Mouse (Mus musculus) G1E (cell line): ENCODE measurements around the gene Ncor2. TPM values are rescaled to one million over a fixed set of nuclear protein-coding genes. Genes with fewer than 3 reads are reported as not detected.
A peak's percentile ranks its signal among the peaks of the same experiment; 100 is the strongest.

Experiments used
- ATAC-seq: 2 replicates; pipeline ENCODE4 v1.8.0; 2016; ENCODE audit warnings: mild to moderate bottlenecking; ENCODE audit not compliant: insufficient number of reproducible peaks, poor library complexity, low FRiP score, severe bottlenecking; ENCODE audit errors: extremely low read depth
- DNase-seq: peaks from one replicate; pipeline ENCODE4 v3.0.0; 2012; ENCODE audit warnings: low spot score
- H3K27me3 ChIP-seq: 2 replicates; pipeline ENCODE4 v1.6.1; 2012; ENCODE audit warnings: mild to moderate bottlenecking, low read length, inconsistent platforms; ENCODE audit not compliant: insufficient read depth
- H3K36me3 ChIP-seq: replicated peaks from 2 replicates; pipeline ENCODE3; 2012; ENCODE audit warnings: mild to moderate bottlenecking, inconsistent platforms
- H3K4me1 ChIP-seq: 2 replicates; pipeline ENCODE4 v1.6.1; 2012; ENCODE audit warnings: low read depth, low read length, inconsistent platforms, mixed read lengths; ENCODE audit not compliant: insufficient read depth
- H3K4me3 ChIP-seq: 2 replicates; pipeline ENCODE4 v1.5.1; 2012; ENCODE audit warnings: low read depth, mild to moderate bottlenecking, inconsistent platforms, low read length, moderate library complexity, mixed read lengths
- H3K9me3 ChIP-seq: replicated peaks from 2 replicates; pipeline ENCODE4 v1.6.1; 2012; ENCODE audit warnings: inconsistent platforms
- CTCF ChIP-seq: IDR thresholded peaks from 2 replicates; pipeline ENCODE4 v1.5.1; 2012; ENCODE audit warnings: low read depth, low read length, inconsistent platforms, mixed read lengths
- GATA1 ChIP-seq: IDR thresholded peaks from 2 replicates; pipeline ENCODE4 v1.6.1; 2012; ENCODE audit warnings: borderline replicate concordance, low read length, inconsistent platforms, mixed read lengths
- GATA2 ChIP-seq: IDR thresholded peaks from 2 replicates; pipeline ENCODE4 v1.6.1; 2012; ENCODE audit warnings: low read depth, low read length, inconsistent platforms, borderline replicate concordance
- POLR2AphosphoS5 ChIP-seq: IDR thresholded peaks from 2 replicates; pipeline ENCODE4 v1.6.1; 2012; ENCODE audit warnings: low read depth, low read length, inconsistent platforms; ENCODE audit not compliant: insufficient replicate concordance
- TAL1 ChIP-seq: conservative IDR thresholded peaks from 2 replicates; pipeline ENCODE4 v1.6.1; 2012; ENCODE audit warnings: low read depth, low read length, inconsistent platforms, mixed read lengths
- polyA plus RNA-seq: library from polyadenylated mRNA; stranded (reverse); fragments of >175 nt; gene quantifications from 2 replicates; pipeline ENCODE4 v1.2.3, GENCODE M21; 2012
- total RNA-seq, 2 experiments: library from RNA; stranded (forward) in 1 of 2; stranded (reverse) in 1 of 2; fragments of 200-1000 nt in 1 of 2; fragments of >200 nt in 1 of 2; fragmentation: Nextera tagmentation in 1 of 2; gene quantifications; 2 replicates each; pipeline ENCODE4 v1.2.3; 2014 to 2017

The Ncor2 gene
- total and polyA plus RNA-seq, 3 experiments: 0.09 TPM; not detected in 2

DNA sequence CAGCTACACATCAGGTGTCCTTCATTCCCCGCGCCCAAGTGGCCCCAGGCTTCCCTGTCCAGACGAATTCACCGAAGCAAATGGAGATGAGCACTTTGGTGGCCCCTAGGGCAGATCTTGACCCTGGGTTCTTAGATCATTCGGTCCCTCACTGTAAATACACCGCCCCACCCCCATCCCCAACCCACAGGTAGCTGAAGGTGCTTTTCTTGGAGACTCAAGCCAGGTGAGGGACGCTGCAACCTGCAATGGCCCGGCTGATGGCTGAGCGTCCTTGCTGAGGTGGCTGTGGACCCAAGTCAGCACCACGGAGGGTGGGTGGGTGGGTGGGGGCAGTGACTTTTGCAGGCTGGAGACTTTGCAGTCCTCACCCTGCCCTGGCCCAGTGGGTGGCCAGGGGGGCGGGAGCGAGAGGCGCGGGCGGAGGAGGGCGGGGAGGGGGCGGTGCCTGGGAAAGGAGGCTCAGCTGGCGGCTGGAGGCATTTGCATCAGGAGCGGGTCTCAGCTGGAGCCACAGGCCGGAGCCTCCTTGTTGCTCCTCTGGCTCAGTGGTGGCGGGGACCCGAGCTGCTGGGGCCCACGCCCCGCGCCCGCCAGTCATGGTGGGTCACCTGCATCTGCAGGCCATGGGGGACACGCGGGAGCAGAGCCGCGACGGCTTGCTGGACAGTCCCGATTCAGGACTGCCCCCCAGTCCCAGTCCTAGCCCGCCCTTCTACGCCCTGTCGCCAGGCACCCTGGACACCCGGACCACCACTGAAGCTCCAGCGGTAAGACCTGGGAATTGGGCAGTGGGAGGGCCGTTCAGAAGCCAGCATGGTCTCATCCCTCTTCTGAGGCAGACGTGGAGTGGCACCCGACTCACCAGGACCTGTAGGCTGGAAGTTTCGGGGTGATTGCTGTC is 175.8 kb downstream of the Ncor2 start, which contains the start of gene Rflna:
Gene Rflna (plus strand): TSS at position 253 of the 904 bp plus-strand sequence.
- Histone ChIP-seq H3K9me3 (peaks cover 90% of the 10 kb centered on the region), H3K27me3 (no peaks in the 10 kb centered on the region), H3K36me3 (no peaks in the 10 kb centered on the region), H3K4me1 (no peaks in the 10 kb centered on the region), H3K4me3 (peak within 1 kb of the TSS; percentile 13; the same call in 1 of the 2 replicates)
- TF ChIP-seq CTCF: no peak
- ATAC-seq (no peak), DNase-seq (no peak)

DNA sequence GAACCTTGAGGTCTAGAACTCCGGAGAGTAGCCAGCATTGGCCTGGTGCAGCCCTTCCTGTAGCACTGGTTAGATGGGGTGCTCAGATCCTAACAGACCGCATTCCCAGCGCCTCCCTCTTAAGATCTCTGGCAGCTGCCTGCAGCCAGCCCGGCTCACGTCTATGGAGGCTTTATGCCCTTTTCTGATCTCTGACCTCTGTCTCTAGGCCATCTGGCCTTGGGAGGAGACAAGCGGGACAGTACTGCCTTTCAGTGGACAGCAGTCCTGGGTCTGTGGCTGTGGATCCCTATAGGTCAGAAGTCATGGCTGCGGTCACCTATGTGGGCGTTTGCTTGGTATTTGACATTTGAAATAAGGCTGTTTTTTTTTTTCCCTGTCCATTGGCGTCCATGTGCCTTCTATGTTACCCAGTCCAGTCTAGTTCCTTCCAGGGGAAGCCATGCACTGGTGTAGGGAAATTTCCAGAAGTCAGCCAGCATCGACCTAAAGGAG is 178.2 kb downstream of the Ncor2 start:
- no peaks in the 10 kb centered on the region for H3K36me3 ChIP-seq
- DNase-seq: no peak
- H3K4me1 ChIP-seq: no peaks in the 10 kb centered on the region
- no peak overlapping the region for H3K4me3 ChIP-seq
- H3K9me3 ChIP-seq: peaks cover 83% of the 10 kb centered on the region
- H3K27me3 ChIP-seq: no peaks in the 10 kb centered on the region
- TF ChIP-seq GATA2 (no peak), GATA1 (no peak), TAL1 (no peak)
- ATAC-seq: no peak

DNA sequence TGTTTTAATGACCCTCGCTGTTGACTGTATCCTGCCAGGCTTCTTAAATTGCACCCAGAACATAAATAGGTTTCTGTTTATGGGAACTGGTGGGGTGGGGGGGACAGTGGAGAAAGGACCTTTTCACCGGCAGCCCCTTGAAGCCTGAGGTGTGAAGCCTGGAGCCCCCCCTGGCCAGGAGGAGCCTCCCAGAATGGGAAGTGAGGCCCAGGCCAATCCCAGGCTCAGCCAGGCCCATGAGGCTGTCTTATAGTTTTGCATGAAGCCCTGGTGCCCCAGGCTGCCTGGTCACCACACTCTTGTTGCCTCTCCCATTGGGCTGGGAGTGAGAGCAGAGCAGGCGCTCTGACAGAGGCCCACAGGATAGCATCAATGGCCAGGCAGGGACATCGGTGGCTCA is 181.1 kb downstream of the Ncor2 start:
- DNase-seq (no peak), ATAC-seq (no peak)
- no peaks in the 10 kb centered on the region for H3K27me3 ChIP-seq
- no peaks in the 10 kb centered on the region for H3K36me3 ChIP-seq
- TF ChIP-seq TAL1 (no peak), GATA2 (no peak), GATA1 (no peak), POLR2AphosphoS5 (no peak), CTCF (no peak)
- 0 out of 2 replicates have a peak overlapping the region, but pooled peaks have one; percentile 3 for H3K4me3 ChIP-seq
- peaks cover 80% of the 10 kb centered on the region for H3K9me3 ChIP-seq
- H3K4me1 ChIP-seq: no peaks in the 10 kb centered on the region

DNA sequence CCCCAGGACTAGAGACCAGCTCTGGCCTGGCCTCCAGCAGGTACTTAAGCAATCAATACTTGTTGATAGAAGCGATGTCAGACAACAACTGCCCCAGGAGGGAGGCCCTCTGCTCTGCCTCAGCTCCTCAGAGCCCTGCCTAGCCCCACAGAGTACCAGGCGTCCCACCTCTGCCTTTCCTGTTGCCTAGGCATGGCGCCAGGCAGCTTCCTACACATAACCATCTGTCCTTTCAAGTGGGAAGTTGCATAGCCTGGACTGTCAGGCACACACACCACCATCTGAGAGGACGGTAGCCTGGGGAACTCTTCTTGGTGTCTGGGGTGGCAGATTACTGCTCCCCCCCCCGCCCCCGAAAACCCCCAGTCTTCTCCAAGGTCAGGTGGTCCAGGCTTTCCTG is 182.2 kb downstream of the Ncor2 start:
- no peak overlapping the region for H3K4me3 ChIP-seq
- no peak for ATAC-seq
- no peaks in the 10 kb centered on the region for H3K27me3 ChIP-seq
- H3K4me1 ChIP-seq: no peaks in the 10 kb centered on the region
- TF ChIP-seq POLR2AphosphoS5 (no peak), CTCF (no peak), GATA2 (no peak), GATA1 (no peak), TAL1 (no peak)
- H3K9me3 ChIP-seq: peaks cover 79% of the 10 kb centered on the region
- no peak for DNase-seq
- H3K36me3 ChIP-seq: no peaks in the 10 kb centered on the region

DNA sequence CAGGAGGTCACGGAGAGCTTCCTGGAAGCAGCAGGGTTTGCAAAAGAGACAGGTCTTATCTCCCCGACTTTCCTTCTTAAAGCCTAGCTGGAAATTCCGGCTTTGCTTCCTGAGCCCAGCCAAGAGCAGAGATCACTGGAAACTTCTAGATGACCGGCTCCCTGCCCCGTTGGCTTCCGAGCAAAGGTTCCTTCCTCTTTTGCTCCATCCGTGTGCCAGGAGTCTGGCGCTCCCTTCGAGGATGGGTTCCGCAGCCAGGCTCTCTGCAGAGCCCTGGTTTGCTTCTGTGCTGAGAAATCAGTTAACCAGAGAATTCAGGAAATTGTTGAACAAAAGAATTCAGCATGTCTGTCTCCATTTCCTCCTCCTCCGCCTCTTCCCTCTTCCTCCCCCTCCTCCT is 186.1 kb downstream of the Ncor2 start:
- no peak for ATAC-seq
- no peak for DNase-seq
- H3K27me3 ChIP-seq: no peaks in the 10 kb centered on the region
- no peak for TF ChIP-seq GATA2
- TF ChIP-seq TAL1: no peak
- no peak for TF ChIP-seq POLR2AphosphoS5
- TF ChIP-seq GATA1: no peak
- no peak for TF ChIP-seq CTCF
- H3K36me3 ChIP-seq: no peaks in the 10 kb centered on the region
- H3K4me3 ChIP-seq: no peak overlapping the region
- peaks cover 77% of the 10 kb centered on the region for H3K9me3 ChIP-seq
- no peaks in the 10 kb centered on the region for H3K4me1 ChIP-seq

DNA sequence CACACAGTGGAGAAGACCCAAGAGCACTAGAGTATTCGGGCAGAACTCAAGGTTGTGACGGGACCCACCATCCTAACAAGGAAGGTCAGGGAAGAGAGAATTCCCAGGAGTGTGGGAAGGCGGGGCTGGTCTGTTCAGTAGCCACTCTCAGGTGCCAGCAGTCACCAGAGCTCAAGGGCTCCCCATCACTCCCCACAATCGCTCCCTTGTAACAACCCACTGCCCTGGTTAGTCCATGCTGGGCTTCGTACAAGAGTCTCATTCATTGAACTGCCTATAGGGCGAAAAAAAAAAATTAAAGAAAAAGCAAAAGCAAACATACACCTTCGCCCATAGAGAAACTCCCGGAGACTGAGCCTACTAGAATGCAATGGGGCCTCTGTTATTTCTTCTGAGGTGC is 186.7 kb downstream of the Ncor2 start:
- TF ChIP-seq TAL1 (no peak), POLR2AphosphoS5 (no peak), GATA2 (no peak), CTCF (no peak), GATA1 (no peak)
- H3K9me3 ChIP-seq: peaks cover 77% of the 10 kb centered on the region
- H3K4me3 ChIP-seq: no peak overlapping the region
- no peaks in the 10 kb centered on the region for H3K27me3 ChIP-seq
- H3K4me1 ChIP-seq: no peaks in the 10 kb centered on the region
- DNase-seq (no peak), ATAC-seq (no peak)
- H3K36me3 ChIP-seq: no peaks in the 10 kb centered on the region

DNA sequence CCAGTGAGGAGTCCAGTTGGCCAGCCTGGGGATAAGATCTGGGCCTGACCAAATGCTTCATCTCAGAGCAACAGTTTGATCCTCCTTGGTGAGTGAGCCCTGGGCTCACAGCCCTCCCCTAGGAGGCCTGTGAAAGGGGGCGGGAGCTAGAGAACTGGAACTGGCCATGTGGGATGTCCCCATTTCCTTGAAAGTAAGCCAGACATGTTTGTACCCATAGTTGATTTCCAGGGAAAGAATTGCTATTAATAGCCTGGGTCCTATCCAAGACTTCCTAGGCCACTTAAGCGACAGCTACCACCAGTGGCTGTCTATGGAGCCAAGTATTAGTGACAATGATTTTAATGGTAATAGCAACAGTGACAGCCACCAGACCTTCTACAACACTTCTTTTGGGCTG is 189.3 kb downstream of the Ncor2 start:
- H3K36me3 ChIP-seq: no peaks in the 10 kb centered on the region
- no peak overlapping the region for H3K4me3 ChIP-seq
- ATAC-seq (no peak), DNase-seq (no peak)
- H3K4me1 ChIP-seq: no peaks in the 10 kb centered on the region
- TF ChIP-seq GATA2 (no peak), GATA1 (no peak)
- H3K9me3 ChIP-seq: peaks cover 78% of the 10 kb centered on the region
- no peaks in the 10 kb centered on the region for H3K27me3 ChIP-seq
